Comparison of ENCODE assay signal across 8 mouse cellular contexts in genomic region chr10:99229031-99229684, GRCm38 (mm10). TPM values are rescaled to one million over a fixed set of nuclear protein-coding genes. Genes with fewer than 3 reads are reported as not detected.
A peak's percentile ranks its signal among the peaks of the same experiment; 100 is the strongest.
DNase-seq lines count a peak whose midpoint lies in the region; ATAC-seq lines count a peak whose summit lies in the region.

No protein-coding gene starts in this region.

- H3K9ac ChIP-seq in kidney, embryonic 14.5 days (ENCODE audit: low read depth, low read length): no peak overlapping the region; the same call in 1 of the 2 replicates

- H3K4me3 ChIP-seq in kidney, embryonic 14.5 days (ENCODE audit: low read length): no peak overlapping the region

- no peaks in the 10 kb centered on the region for H3K36me3 ChIP-seq in kidney, embryonic 14.5 days (ENCODE audit: control insufficient read depth, insufficient read depth, low read length)

- DNase-seq in heart, adult 11 months: peak; percentile 96
- no peak for DNase-seq in heart, postnatal 25 days (ENCODE audit: low spot score)
- peak; percentile 24 to 56 for DNase-seq in heart, adult 9 months (ENCODE audit: low spot score in 2 of 2)
- DNase-seq in lung, postnatal 25 days (ENCODE audit: low spot score): peak; percentile 36
- DNase-seq in spleen, postnatal 14 days (ENCODE audit: low spot score in 2 of 2): no peak
- DNase-seq in layer of hippocampus, adult 11-12 months (ENCODE audit: low spot score): no peak
- no peak for DNase-seq in right cerebral cortex, postnatal 10 days (ENCODE audit: low spot score in 2 of 2)

- no peaks in the 10 kb centered on the region for H3K27me3 ChIP-seq in kidney, embryonic 14.5 days (ENCODE audit: control insufficient read depth, insufficient read depth, low read length)

- no peaks in the 10 kb centered on the region for H3K9me3 ChIP-seq in kidney, embryonic 14.5 days (ENCODE audit: control insufficient read depth, low read length)

- peak overlapping the region; percentile 9 for H3K4me2 ChIP-seq in kidney, embryonic 14.5 days (replicated peaks; ENCODE audit: low read depth, low read length)

- intact Hi-C loops in heart, postnatal 25 days (cut with DNase I): no loop called here

- peak; percentile 75 for ATAC-seq in kidney, embryonic 14.5 days (ENCODE audit: low FRiP score, low TSS enrichment)

- WGBS in kidney, embryonic 14.5 days: 5% methylated on average over 16 of the region's 16 CpGs

- H3K4me1 ChIP-seq in kidney, embryonic 14.5 days (ENCODE audit: control insufficient read depth, insufficient read depth, low read length): peaks cover 15% of the 10 kb centered on the region

- H3K27ac ChIP-seq in kidney, embryonic 14.5 days (ENCODE audit: low read depth, low read length): peak overlapping the region; percentile 79; the same call in 1 of the 2 replicates

RNA-seq across cellular contexts. Expression of gene Dusp6, which starts 33.9 kb away (rescaled TPM):
- total RNA-seq in heart, postnatal 25 days (2021): 10 to 100 TPM; 18.5 to 19.5 TPM
- 87.7 and 98.5 TPM in 2 replicates for polyA plus RNA-seq in kidney, embryonic 14.5 days (2014; fragmentation: Nextera tagmentation; extraction: Ambion mirVana)

Comparison
In these comparisons a context has a peak if more than half of its experiments do, and no peak if none do; other contexts are left out.
1. DNase-seq: peak in heart, adult 11 months (single experiment), heart, adult 9 months (2 of 2) and lung, postnatal 25 days (single experiment); none in heart, postnatal 25 days (single experiment), spleen, postnatal 14 days (0 of 2), layer of hippocampus, adult 11-12 months (single experiment) and right cerebral cortex, postnatal 10 days (0 of 2).